Mouse (Mus musculus) thymus, adult 2 months (tissue): ENCODE measurements around the gene Anapc1.

ENCODE experiments used
- CTCF ChIP-seq: fragments of 200-500 bp; IDR thresholded peaks from 2 replicates; pipeline ENCODE4 v1.5.1; 2012; ENCODE audit warnings: mild to moderate bottlenecking, control low read depth, low read length, moderate library complexity, borderline replicate concordance; ENCODE audit not compliant: control insufficient read depth, poor library complexity, insufficient read depth; ENCODE audit errors: extremely low read depth
- POLR2A ChIP-seq: fragments of 200-500 bp; IDR thresholded peaks from 2 replicates; pipeline ENCODE4 v1.6.1; 2012; ENCODE audit warnings: mild to moderate bottlenecking, low read length, control low read depth, moderate library complexity; ENCODE audit not compliant: control insufficient read depth, poor library complexity, insufficient read depth; ENCODE audit errors: extremely low read depth

GRCm38 (mm10) chr2:128565904-128566303, 121.3 kb downstream of the Anapc1 start:
- TF ChIP-seq POLR2A (no peak), CTCF (no peak)
